Mouse (Mus musculus): ENCODE data around the gene Gcsam. TPM values are rescaled to one million over a fixed set of nuclear protein-coding genes. Genes with fewer than 3 reads are reported as not detected.

The Gcsam gene
- polyA plus RNA-seq (2016; fragmentation: Nextera tagmentation; extraction: Ambion mirVana) = 0.09 and 0.12 TPM in 2 replicates

DNA sequence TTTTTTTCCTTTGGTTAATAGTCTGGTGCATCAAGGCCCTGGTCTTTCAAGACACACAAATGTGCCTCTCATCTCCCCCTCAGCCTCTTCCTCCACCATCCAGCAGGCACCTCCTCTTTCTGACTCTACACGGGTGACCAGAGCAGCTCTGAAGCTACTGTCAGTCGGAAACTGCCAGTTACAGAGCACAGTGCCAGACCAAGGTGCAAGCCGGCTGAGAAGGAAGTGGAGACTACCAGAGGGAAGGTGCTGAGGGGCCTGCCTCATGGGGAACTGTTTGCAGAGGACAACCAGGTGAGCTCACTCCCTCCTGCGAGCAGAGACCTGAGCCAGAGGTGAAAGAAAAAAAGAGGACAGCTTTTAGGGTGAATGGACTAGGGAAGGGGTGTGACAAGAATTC lies at the start of gene Gcsam:
Gcsam (plus strand) TSS at position 114 of the 400 bp plus-strand sequence.
- Histone ChIP-seq H3K4me3 (no peak within 1 kb of the TSS), H3K27ac (no peak within 1 kb of the TSS), H3K9me3 (no peaks in the 10 kb centered on the region), H3K4me1 (peaks cover 7% of the 10 kb centered on the region; the same call in 1 of the 2 replicates), H3K36me3 (replicated peaks) (no peaks in the 10 kb centered on the region), H3K27me3 (ENCODE audit: poor library complexity, severe bottlenecking) (no peaks in the 10 kb centered on the region)
- no peak for DNase-seq (ENCODE audit: extremely low spot score, low spot score)
- 87% methylated on average over 4 of the region's 4 CpGs for WGBS

DNA sequence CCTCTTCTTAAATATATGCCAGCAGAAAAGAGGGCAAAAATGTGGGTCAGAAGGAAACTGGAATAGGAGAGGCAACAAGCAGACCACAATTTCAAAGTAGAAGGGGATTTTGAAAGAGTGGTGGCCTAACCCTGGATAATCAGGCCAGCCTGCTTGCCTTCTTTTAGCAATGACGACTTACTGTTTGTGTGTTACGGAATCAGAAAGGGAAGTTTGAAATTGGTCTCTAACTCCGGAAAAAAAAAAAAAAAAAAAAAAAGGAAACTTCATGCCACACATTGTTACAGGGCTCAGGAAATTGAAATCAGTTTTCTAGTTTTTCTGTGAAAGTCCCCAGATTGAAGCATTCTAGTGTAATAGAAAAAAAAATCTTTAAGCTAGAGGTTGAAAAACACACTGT lies 48.4 kb upstream of the Gcsam start:
- Histone ChIP-seq H3K36me3 (replicated peaks) (no peaks in the 10 kb centered on the region), H3K9me3 (no peaks in the 10 kb centered on the region), H3K4me3 (no peak overlapping the region), H3K4me1 (no peaks in the 10 kb centered on the region), H3K27me3 (ENCODE audit: poor library complexity, severe bottlenecking) (no peaks in the 10 kb centered on the region), H3K27ac (no peak overlapping the region)
- DNase-seq (ENCODE audit: extremely low spot score, low spot score) = no peak
- WGBS = 54% methylated on average over 3 of the region's 3 CpGs

DNA sequence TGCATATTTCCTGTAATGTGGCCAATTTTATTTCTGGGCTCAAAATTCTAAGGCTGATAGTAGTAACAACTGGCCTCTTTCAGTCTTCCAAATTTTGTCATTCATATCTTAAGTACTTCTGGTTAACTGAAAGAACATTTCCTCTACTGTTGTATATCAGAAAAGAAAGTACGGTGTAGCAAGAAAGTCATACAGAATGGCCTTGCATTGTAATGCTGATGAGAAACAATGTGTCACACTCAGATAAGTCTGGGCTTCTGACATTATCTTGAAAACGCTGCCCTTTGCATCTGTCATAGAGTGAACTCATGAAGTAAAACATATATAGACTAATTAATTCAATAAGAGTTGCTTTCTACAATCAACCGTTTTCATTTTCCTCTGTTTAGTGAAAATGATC lies 37.9 kb upstream of the Gcsam start:
- Histone ChIP-seq H3K27ac (no peak overlapping the region), H3K4me1 (no peaks in the 10 kb centered on the region), H3K36me3 (replicated peaks) (no peaks in the 10 kb centered on the region), H3K27me3 (ENCODE audit: poor library complexity, severe bottlenecking) (no peaks in the 10 kb centered on the region), H3K4me3 (no peak overlapping the region), H3K9me3 (no peaks in the 10 kb centered on the region)
- 98% methylated on average over 3 of the region's 3 CpGs for WGBS
- DNase-seq (ENCODE audit: extremely low spot score, low spot score) = no peak

DNA sequence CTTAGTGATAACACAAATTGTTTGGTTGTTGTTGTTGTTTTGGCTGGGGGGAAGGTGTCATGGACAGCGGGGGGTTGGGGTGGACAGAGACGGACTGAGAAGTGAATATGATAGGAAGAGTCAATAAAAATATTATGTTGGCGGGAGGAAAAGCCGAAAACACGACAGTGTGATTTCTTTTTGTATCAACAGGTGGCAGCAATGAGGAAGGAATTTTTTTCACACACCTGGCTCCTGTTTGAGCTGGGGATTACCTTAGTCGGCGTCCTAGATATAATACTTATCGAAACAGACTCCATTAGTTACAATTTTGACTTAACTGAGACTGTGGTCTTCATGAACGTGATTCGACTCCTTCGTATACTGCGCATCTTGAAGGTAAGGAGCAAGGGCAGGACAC lies 30.3 kb upstream of the Gcsam start:
- no peaks in the 10 kb centered on the region for H3K4me1 ChIP-seq

DNA sequence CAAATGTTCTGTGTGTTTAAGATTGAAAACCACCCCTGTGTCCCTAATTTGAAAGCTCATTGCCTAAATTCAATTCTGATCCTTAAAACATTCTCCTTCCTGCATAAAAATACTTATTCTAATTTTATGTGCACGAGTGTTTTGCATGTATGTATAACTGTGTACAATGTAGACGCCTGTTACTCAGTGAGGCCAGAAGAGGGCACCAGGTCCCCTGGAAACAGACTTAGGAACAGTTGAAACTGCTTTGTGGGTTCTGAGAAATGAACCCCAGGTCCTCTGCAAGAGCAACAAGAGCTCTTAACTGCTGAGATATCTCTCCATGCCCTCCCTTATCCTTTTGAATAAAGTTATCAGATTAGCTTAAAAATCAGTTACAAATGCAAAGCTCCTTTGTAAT lies 27.7 kb upstream of the Gcsam start:
- no peak for DNase-seq (ENCODE audit: extremely low spot score, low spot score)
- WGBS = 33% methylated on average over 2 of the region's 2 CpGs

More for the DNA sequence above, 30.3 kb upstream of the Gcsam start:
- no peaks in the 10 kb centered on the region for H3K27me3 ChIP-seq (ENCODE audit: poor library complexity, severe bottlenecking)
- H3K9me3 ChIP-seq = no peaks in the 10 kb centered on the region
- H3K36me3 ChIP-seq (replicated peaks) = no peaks in the 10 kb centered on the region
- 64% methylated on average over 12 of the region's 12 CpGs for WGBS
- H3K4me3 ChIP-seq = no peak overlapping the region
- DNase-seq (ENCODE audit: extremely low spot score, low spot score) = no peak
- H3K27ac ChIP-seq = no peak overlapping the region

DNA sequence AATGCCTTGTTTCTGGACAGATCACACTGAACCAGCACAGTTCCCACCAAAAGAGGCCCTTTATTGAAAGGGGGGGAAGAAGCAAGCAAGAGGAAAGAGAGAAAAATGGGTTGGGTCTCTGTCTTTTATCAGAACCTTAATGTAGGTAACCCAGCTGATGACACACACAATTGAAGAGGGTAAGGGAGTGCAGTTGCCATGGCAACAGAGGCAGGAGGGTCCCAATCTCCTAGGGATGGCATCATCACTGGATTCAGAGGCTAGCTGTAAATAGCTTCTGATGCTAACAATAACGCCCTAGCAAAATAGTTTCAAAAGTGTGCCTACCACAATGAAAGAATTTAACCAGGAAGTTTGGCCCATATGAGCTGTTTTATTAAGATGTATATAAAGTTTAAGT lies 16.5 kb upstream of the Gcsam start:
- no peak overlapping the region for H3K27ac ChIP-seq
- H3K36me3 ChIP-seq (replicated peaks) = no peaks in the 10 kb centered on the region
- H3K9me3 ChIP-seq = no peaks in the 10 kb centered on the region
- WGBS = 79% methylated on average over 1 of the region's 1 CpGs
- H3K27me3 ChIP-seq (ENCODE audit: poor library complexity, severe bottlenecking) = no peaks in the 10 kb centered on the region
- no peak overlapping the region for H3K4me3 ChIP-seq
- DNase-seq (ENCODE audit: extremely low spot score, low spot score) = no peak
- H3K4me1 ChIP-seq = 0 out of 2 replicates have a peak, but pooled peaks cover 2% of the 10 kb centered on the region

More for the DNA sequence above, 27.7 kb upstream of the Gcsam start:
- Histone ChIP-seq H3K4me1 (no peaks in the 10 kb centered on the region), H3K4me3 (no peak overlapping the region), H3K9me3 (no peaks in the 10 kb centered on the region), H3K27ac (no peak overlapping the region), H3K36me3 (replicated peaks) (no peaks in the 10 kb centered on the region), H3K27me3 (ENCODE audit: poor library complexity, severe bottlenecking) (no peaks in the 10 kb centered on the region)

DNA sequence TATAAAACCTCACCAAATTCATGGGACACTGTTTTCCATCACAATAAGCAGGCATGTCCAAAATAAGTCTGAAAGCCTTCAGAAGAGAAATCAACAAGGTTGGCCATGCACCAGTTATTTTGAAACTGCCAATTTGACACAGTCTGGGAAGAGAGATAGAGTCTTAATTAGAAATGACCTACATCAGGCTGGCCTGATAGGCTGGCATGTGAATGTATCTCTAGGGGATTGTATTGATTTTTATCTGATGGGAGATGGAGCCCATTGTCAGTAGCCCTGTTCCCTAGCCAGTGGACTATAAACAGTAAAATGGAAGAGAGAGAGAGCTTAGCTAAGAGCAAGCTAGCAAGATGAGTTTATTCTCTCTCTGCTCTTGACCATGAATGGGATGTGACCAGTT lies 14.7 kb upstream of the Gcsam start:
- no peaks in the 10 kb centered on the region for H3K27me3 ChIP-seq (ENCODE audit: poor library complexity, severe bottlenecking)
- no peaks in the 10 kb centered on the region for H3K36me3 ChIP-seq (replicated peaks)
- H3K4me3 ChIP-seq = no peak overlapping the region
- no peak for DNase-seq (ENCODE audit: extremely low spot score, low spot score)
- peaks cover 2% of the 10 kb centered on the region; the same call in 1 of the 2 replicates for H3K4me1 ChIP-seq
- H3K27ac ChIP-seq = no peak overlapping the region
- H3K9me3 ChIP-seq = no peaks in the 10 kb centered on the region

DNA sequence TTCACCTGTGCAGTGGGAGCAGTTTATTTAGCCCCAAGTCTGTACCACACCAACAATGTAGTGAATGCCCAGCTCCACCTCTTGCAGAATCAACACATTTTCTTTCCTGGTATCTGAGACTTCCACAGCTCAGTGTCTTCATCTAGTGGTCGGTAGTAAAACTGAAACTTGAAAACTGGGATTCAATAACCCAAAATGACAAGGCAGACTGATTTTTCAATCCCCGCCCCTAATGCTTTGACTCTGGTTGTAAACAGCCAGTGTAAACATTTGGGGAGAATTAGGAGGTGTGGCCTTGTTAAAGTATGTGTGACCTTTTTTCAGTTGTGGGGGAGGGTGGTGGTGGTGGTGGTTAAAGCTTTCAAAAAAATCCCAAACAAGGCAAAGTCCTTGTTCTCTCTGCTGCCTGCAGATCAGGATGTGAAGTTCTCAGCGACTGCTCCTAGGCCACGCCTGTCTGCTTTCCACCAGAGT lies 1.7 kb upstream of the Gcsam start:
- WGBS = 68% methylated on average over 4 of the region's 4 CpGs
- H3K36me3 ChIP-seq (replicated peaks) = no peaks in the 10 kb centered on the region
- no peak overlapping the region for H3K27ac ChIP-seq
- no peaks in the 10 kb centered on the region for H3K9me3 ChIP-seq
- no peak overlapping the region for H3K4me3 ChIP-seq
- no peaks in the 10 kb centered on the region for H3K27me3 ChIP-seq (ENCODE audit: poor library complexity, severe bottlenecking)
- DNase-seq (ENCODE audit: extremely low spot score, low spot score) = no peak
- H3K4me1 ChIP-seq = peaks cover 7% of the 10 kb centered on the region; the same call in 1 of the 2 replicates

DNA sequence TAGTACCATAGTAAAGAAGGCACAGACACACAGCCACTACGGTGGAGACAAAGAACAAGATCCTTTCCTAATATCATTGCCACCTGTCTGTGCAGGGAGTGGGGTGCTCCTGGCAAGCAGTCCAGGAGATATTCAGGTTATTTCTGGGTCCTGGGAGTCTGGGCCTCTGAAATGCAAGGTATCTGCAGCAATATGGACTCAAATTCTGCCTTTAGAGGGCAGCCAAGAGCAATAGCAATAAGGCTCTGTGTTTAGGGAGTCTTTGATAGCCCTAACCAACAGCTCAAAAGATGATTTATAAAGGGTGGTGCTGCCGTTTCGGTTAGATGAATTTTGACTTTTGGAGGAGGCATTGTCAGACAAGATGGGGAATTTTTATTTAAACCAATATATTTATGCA lies 880 bp upstream of the Gcsam start:
- WGBS = 86% methylated on average over 3 of the region's 3 CpGs
- no peaks in the 10 kb centered on the region for H3K9me3 ChIP-seq
- DNase-seq (ENCODE audit: extremely low spot score, low spot score) = no peak
- H3K4me1 ChIP-seq = peaks cover 7% of the 10 kb centered on the region; the same call in 1 of the 2 replicates
- no peak overlapping the region for H3K27ac ChIP-seq
- no peak overlapping the region for H3K4me3 ChIP-seq
- H3K27me3 ChIP-seq (ENCODE audit: poor library complexity, severe bottlenecking) = no peaks in the 10 kb centered on the region
- no peaks in the 10 kb centered on the region for H3K36me3 ChIP-seq (replicated peaks)

DNA sequence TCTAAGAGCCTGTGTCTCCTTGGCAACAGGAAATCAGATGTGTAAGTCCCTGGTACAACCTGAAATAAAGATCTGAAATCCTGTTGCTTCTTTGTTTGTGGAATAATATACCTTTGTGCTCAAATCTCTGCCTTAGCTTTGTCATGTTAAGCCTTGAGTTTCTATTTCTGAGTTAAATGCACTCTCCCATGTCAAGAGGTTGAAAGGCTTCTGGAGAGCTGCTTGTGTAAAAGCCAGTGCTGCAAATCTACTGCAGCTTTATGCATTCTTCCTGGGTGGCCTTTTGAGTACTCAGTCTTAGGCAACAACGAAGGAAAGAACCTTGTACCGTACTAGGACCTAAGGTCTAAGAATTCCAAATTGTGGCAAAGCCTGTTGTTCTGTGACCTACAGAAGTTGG lies 3.1 kb downstream of the Gcsam start:
- no peak overlapping the region for H3K4me3 ChIP-seq
- peaks cover 7% of the 10 kb centered on the region; the same call in 1 of the 2 replicates for H3K4me1 ChIP-seq
- H3K27ac ChIP-seq = no peak overlapping the region
- no peaks in the 10 kb centered on the region for H3K36me3 ChIP-seq (replicated peaks)
- no peak for DNase-seq (ENCODE audit: extremely low spot score, low spot score)
- no peaks in the 10 kb centered on the region for H3K27me3 ChIP-seq (ENCODE audit: poor library complexity, severe bottlenecking)
- no peaks in the 10 kb centered on the region for H3K9me3 ChIP-seq
- WGBS = 71% methylated on average over 2 of the region's 2 CpGs

DNA sequence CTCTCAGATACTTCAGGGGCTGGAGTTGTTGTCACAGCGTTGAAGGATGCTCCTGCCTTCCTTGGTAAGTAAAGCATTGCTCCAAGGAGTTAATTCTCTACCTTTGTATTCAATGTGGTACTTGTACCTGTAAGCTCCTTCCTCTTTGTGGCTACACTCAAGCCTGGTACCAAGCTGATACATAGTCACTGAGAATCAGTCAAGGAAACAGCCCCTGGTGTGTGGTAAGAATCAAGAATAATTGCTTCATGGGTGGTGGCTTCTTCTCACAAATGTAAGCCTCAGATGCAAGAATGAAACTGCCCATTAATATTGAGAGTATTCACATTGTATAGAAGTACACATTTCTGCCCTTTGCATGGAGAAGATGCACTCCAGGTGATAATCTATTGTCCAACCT lies 5.8 kb downstream of the Gcsam start:
- Histone ChIP-seq H3K36me3 (replicated peaks) (no peaks in the 10 kb centered on the region), H3K4me1 (peaks cover 7% of the 10 kb centered on the region; the same call in 1 of the 2 replicates), H3K9me3 (no peaks in the 10 kb centered on the region), H3K4me3 (no peak overlapping the region), H3K27ac (no peak overlapping the region), H3K27me3 (ENCODE audit: poor library complexity, severe bottlenecking) (no peaks in the 10 kb centered on the region)
- WGBS = 86% methylated on average over 1 of the region's 1 CpGs
- no peak for DNase-seq (ENCODE audit: extremely low spot score, low spot score)

DNA sequence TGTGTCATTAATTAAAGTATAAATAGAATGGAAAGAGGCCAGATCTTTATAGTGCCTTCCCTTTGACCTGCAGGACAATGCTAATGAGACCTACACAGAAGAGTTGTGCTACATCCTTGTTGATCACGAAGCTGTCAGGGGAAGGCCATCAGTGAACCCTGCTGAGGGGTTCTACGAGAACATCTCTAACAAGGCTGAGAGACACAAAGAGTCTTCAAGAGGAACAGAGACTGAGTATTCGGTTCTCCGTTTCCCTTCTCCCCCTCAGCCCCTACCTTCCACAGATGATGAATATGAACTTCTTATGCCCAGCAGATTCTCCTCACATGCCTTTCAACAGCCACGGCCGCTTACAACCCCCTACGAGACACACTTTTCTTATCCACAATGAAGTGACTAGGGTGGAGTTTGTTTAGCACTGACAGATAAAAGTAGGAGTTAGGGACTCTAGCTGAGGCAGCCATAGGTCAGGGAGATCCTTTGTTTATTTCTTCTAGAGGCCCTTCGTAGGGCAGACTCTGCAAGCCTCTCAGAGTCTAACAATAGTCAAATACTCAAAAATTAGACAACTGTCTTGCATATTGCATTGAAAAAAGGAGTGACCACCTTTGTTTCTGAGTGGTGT lies 9.7 kb downstream of the Gcsam start:
- Histone ChIP-seq H3K27me3 (ENCODE audit: poor library complexity, severe bottlenecking) (no peaks in the 10 kb centered on the region), H3K4me3 (no peak overlapping the region), H3K4me1 (no peaks in the 10 kb centered on the region), H3K9me3 (no peaks in the 10 kb centered on the region), H3K36me3 (replicated peaks) (no peaks in the 10 kb centered on the region), H3K27ac (no peak overlapping the region)
- WGBS = 89% methylated on average over 8 of the region's 8 CpGs
- DNase-seq (ENCODE audit: extremely low spot score, low spot score) = no peak

DNA sequence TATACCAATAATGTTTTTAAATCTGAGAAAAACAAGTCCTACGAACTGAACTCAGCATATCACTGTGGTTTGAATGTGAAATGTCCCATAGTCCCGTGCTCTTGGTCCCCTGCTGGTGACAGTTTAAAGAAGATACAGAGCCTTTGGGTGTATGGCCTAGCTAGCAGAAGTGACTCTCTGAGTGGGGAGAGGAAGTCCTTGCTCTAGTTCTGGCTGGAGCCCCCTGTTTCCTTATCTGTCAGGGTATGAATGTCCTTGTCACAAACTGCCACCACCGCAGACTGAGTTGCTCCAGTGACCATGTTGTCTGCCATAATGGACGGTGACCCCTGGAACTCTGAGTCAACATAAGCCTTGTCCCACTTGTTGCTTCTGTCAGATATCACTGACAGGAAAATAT lies 13.1 kb downstream of the Gcsam start:
- H3K4me1 ChIP-seq = no peaks in the 10 kb centered on the region

More for the DNA sequence above, 13.1 kb downstream of the Gcsam start:
- no peak overlapping the region for H3K4me3 ChIP-seq
- H3K9me3 ChIP-seq = no peaks in the 10 kb centered on the region
- H3K36me3 ChIP-seq (replicated peaks) = no peaks in the 10 kb centered on the region
- H3K27ac ChIP-seq = no peak overlapping the region
- no peaks in the 10 kb centered on the region for H3K27me3 ChIP-seq (ENCODE audit: poor library complexity, severe bottlenecking)
- WGBS = 93% methylated on average over 4 of the region's 4 CpGs
- no peak for DNase-seq (ENCODE audit: extremely low spot score, low spot score)

All from forebrain, embryonic 10.5 days (tissue).